ENCODE assay signal across 10 mouse cellular contexts in the genomic region with DNA sequence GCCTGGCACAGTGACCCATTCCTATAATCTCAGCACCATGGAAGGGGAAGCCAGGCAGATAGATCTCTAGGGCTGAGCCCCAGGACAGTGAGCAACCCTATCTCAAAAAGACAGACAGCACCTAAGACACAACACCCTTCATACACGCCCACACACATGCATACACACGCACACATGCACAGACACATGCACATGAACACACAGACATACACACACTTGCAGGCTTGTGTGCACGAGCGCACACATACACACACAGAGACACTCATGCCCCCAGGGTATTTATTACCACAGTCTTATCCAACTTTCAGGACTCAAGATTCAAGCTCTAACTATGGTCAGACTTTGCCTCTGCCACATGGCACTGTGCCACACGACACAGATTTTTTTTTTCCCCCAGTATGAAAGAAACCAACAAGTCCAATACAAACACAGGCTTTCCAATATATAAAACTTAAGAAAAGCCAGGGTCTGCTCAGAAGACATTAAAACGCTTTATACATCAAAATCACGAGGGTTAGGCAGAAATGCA. TPM values are rescaled to one million over a fixed set of nuclear protein-coding genes. Genes with fewer than 3 reads are reported as not detected.
DNase-seq lines count a peak whose midpoint lies in the region; ATAC-seq lines count a peak whose summit lies in the region.
"Had no signal": no experiment of that assay in that cellular context is flagged by ENCODE, and none has a peak within 500 bp of the region (broad histone marks: within the 10 kb centered on the region; RNA-seq: fewer than 3 reads in every experiment).

No protein-coding gene starts in this region.

- H3K36me3 ChIP-seq in heart, embryonic 10.5 days, result no peaks in the 10 kb centered on the region
- H3K36me3 ChIP-seq in lung, embryonic 15.5 days, result no peaks in the 10 kb centered on the region
- no peaks in the 10 kb centered on the region for H3K36me3 ChIP-seq in intestine, embryonic 16.5 days (ENCODE audit: control insufficient read depth, insufficient read depth, low read length)
- no peaks in the 10 kb centered on the region for H3K36me3 ChIP-seq in stomach, embryonic 14.5 days (ENCODE audit: control insufficient read depth, insufficient read depth, low read length)

- no peaks in the 10 kb centered on the region for H3K9me3 ChIP-seq in heart, embryonic 10.5 days
- H3K9me3 ChIP-seq in lung, embryonic 15.5 days, result no peaks in the 10 kb centered on the region
- no peaks in the 10 kb centered on the region for H3K9me3 ChIP-seq in intestine, embryonic 16.5 days (ENCODE audit: control insufficient read depth, low read length)
- H3K9me3 ChIP-seq in stomach, embryonic 14.5 days (ENCODE audit: control insufficient read depth, low read depth, low read length), result no peaks in the 10 kb centered on the region

- no peaks in the 10 kb centered on the region for H3K27me3 ChIP-seq in heart, embryonic 10.5 days (ENCODE audit: insufficient read depth, poor library complexity, severe bottlenecking)
- no peaks in the 10 kb centered on the region for H3K27me3 ChIP-seq in lung, embryonic 15.5 days
- no peaks in the 10 kb centered on the region for H3K27me3 ChIP-seq in intestine, embryonic 16.5 days (replicated peaks; ENCODE audit: control insufficient read depth, insufficient read depth, low read length)
- H3K27me3 ChIP-seq in stomach, embryonic 14.5 days (ENCODE audit: control insufficient read depth, insufficient read depth, low read length), result no peaks in the 10 kb centered on the region
- H3K27me3 ChIP-seq: Patski had no signal

- 80% methylated on average over 7 of the region's 7 CpGs for WGBS in heart, embryonic 10.5 days
- 71% methylated on average over 7 of the region's 7 CpGs for WGBS in lung, embryonic 15.5 days
- WGBS in intestine, embryonic 16.5 days, result 66% methylated on average over 7 of the region's 7 CpGs
- whole genome bisulfite sequencing in stomach, embryonic 14.5 days, result 70% methylated on average over 7 of the region's 7 CpGs

- H3K4me2 ChIP-seq in lung, embryonic 15.5 days, result no peak overlapping the region
- H3K4me2 ChIP-seq in intestine, embryonic 16.5 days (ENCODE audit: low read depth, low read length), result peak overlapping the region; percentile 52; the same call in 1 of the 2 replicates
- no peak overlapping the region for H3K4me2 ChIP-seq in stomach, embryonic 14.5 days (replicated peaks; ENCODE audit: low read depth, low read length)

- DNase-seq in heart, embryonic 10.5 days (ENCODE audit: low spot score), result no peak
- no peak for DNase-seq in heart, adult 9 months (ENCODE audit: low spot score in 2 of 2)
- DNase-seq in lung, postnatal 36 days, result no peak
- no peak for DNase-seq in adrenal gland, adult 18-20 months (ENCODE audit: low spot score in 2 of 2)
- DNase-seq in right cerebral cortex, postnatal 14 days, result no peak
- DNase-seq: gastrocnemius, postnatal 10 days had no signal

- H3K9ac ChIP-seq in lung, embryonic 15.5 days, result no peak overlapping the region
- H3K9ac ChIP-seq in intestine, embryonic 16.5 days (ENCODE audit: low read depth, low read length), result no peak overlapping the region
- H3K9ac ChIP-seq in stomach, embryonic 14.5 days (replicated peaks; ENCODE audit: low read depth, low read length), result no peak overlapping the region

- H3K27ac ChIP-seq in heart, embryonic 10.5 days, result peak overlapping the region; percentile 89
- H3K27ac ChIP-seq in lung, embryonic 15.5 days, result peak overlapping the region; percentile 93
- H3K27ac ChIP-seq in intestine, embryonic 16.5 days (ENCODE audit: low read length), result peak overlapping the region; percentile 23
- peak overlapping the region; percentile 92 for H3K27ac ChIP-seq in stomach, embryonic 14.5 days (ENCODE audit: low read length)

- H3K4me1 ChIP-seq in heart, embryonic 10.5 days, result peaks cover 40% of the 10 kb centered on the region
- H3K4me1 ChIP-seq in lung, embryonic 15.5 days, result peaks cover 32% of the 10 kb centered on the region
- H3K4me1 ChIP-seq in intestine, embryonic 16.5 days (ENCODE audit: control insufficient read depth, insufficient read depth, low read length), result peaks cover 27% of the 10 kb centered on the region
- H3K4me1 ChIP-seq in stomach, embryonic 14.5 days (ENCODE audit: control insufficient read depth, insufficient read depth, low read length), result peaks cover 26% of the 10 kb centered on the region

- H3K4me3 ChIP-seq in heart, embryonic 10.5 days, result no peak overlapping the region
- H3K4me3 ChIP-seq in lung, embryonic 15.5 days, result no peak overlapping the region
- no peak overlapping the region for H3K4me3 ChIP-seq in intestine, embryonic 16.5 days (ENCODE audit: low read length)
- no peak overlapping the region for H3K4me3 ChIP-seq in stomach, embryonic 14.5 days (ENCODE audit: low read depth, low read length)

- ATAC-seq in lung, embryonic 15.5 days (ENCODE audit: borderline replicate concordance, extremely low read depth, low FRiP score, low TSS enrichment), result no peak
- no peak for ATAC-seq in intestine, embryonic 16.5 days
- ATAC-seq in stomach, embryonic 14.5 days (ENCODE audit: insufficient number of reproducible peaks, insufficient read depth, low FRiP score, low read depth), result no peak

RNA-seq across cellular contexts. Expression of gene Foxp1, which starts 38.3 kb away (rescaled TPM):
- 79.9 and 99.3 TPM in 2 replicates for polyA plus RNA-seq in heart, embryonic 10.5 days (2016; fragmentation: Nextera tagmentation; extraction: Ambion mirVana)
- 95.4 and 109 TPM in 2 replicates for polyA plus RNA-seq in lung, embryonic 15.5 days (2015; fragmentation: Nextera tagmentation; extraction: Ambion mirVana)
- 74.8 and 74.9 TPM in 2 replicates for polyA plus RNA-seq in intestine, embryonic 16.5 days (2015; fragmentation: Nextera tagmentation; extraction: Ambion mirVana)
- 190 TPM in 2 replicates for polyA plus RNA-seq in stomach, embryonic 14.5 days (2014; fragmentation: Nextera tagmentation; extraction: Ambion mirVana)
- 10 to 100 TPM; 35.8 to 46.8 TPM for total RNA-seq in adrenal gland, adult 18-20 months (2021)

Comparison
In these comparisons a context has a peak if more than half of its experiments do, and no peak if none do; other contexts are left out.
1. H3K27ac ChIP-seq: peak in every context shown above with its lines; median percentile 93 in lung, embryonic 15.5 days; 92 in stomach, embryonic 14.5 days; 89 in heart, embryonic 10.5 days; 23 in intestine, embryonic 16.5 days.